8 mouse cellular contexts compared by ENCODE assay signal in the genomic region with DNA sequence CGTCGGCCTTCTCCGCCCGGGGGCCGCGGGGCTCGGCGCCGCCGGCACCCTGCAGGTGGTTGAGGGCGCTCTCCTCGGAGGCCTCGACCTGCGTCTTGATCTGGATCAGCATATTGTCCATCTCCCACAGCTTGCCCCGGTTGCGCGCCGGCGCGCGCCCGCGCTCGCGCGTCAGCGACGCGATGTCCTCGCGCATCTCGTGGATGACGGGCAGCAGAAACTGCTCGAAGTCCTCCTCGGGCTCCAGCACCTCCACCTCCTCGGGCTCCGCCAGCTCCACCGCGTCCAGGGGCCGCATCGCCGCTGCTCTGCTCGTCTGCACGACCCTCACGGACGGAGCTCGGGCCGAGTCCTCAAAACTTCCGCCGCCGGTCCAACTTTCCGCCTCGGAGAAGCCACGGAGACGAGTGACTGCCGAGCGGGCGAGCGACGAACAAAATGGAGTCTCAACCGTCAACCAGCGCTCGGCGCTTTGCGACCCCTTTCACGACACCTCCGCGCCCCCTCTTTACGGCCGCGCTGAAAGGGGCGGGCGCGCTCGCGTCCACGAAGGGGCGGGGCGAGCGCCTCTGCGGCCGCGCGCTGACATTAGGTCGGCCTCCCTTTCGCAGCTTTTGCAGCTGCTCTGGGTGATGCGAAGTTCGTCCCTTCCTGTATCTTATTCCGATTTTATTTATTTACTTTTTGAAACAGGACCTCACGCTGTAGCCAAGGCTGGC. TPM values are rescaled to one million over a fixed set of nuclear protein-coding genes. Genes with fewer than 3 reads are reported as not detected.
A peak's percentile ranks its signal among the peaks of the same experiment; 100 is the strongest.
DNase-seq lines count a peak whose midpoint lies in the region; ATAC-seq and TF ChIP-seq lines count a peak whose summit lies in the region.
"Not testable (repeated sequence)": the region's sequence is repeated elsewhere in the genome, so short reads cannot be mapped to it uniquely, and the experiment has no call there.

A gene (minus strand): TSS at position 477 of the 719 bp plus-strand sequence.

- H3K4me1 ChIP-seq in ES-Bruce4 (ENCODE audit: control insufficient read depth, insufficient read depth, low read length); neural tube, embryonic 14.5 days (ENCODE audit: control insufficient read depth, insufficient read depth, low read length): not testable (repeated sequence)
- H3K4me1 ChIP-seq in forebrain, embryonic 13.5 days, result peaks cover 14% of the 10 kb centered on the region
- H3K4me1 ChIP-seq in liver, postnatal 0 days (ENCODE audit: insufficient read depth), result peaks cover 21% of the 10 kb centered on the region

- H3K4me2 ChIP-seq in forebrain, embryonic 13.5 days, result peak within 1 kb of the TSS; percentile 63
- peak within 1 kb of the TSS; percentile 86 for H3K4me2 ChIP-seq in liver, postnatal 0 days (ENCODE audit: low read depth, low read length)
- peak within 1 kb of the TSS; percentile 64 for H3K4me2 ChIP-seq in neural tube, embryonic 14.5 days (ENCODE audit: low read depth, low read length)

- peak within 1 kb of the TSS; percentile 81 for H3K27ac ChIP-seq in ES-Bruce4 (ENCODE audit: insufficient read depth, low read length)
- peak within 1 kb of the TSS; percentile 95 for H3K27ac ChIP-seq in forebrain, embryonic 13.5 days
- H3K27ac ChIP-seq in liver, postnatal 0 days (ENCODE audit: low read depth), result peak within 1 kb of the TSS; percentile 96
- H3K27ac ChIP-seq in neural tube, embryonic 14.5 days (ENCODE audit: low read depth, low read length), result peak within 1 kb of the TSS; percentile 95

- peak within 1 kb of the TSS; percentile 98 for H3K9ac ChIP-seq in ES-Bruce4 (ENCODE audit: low read depth, poor library complexity, severe bottlenecking)
- peak within 1 kb of the TSS; percentile 89 for H3K9ac ChIP-seq in forebrain, embryonic 13.5 days
- H3K9ac ChIP-seq in liver, postnatal 0 days (replicated peaks), result peak within 1 kb of the TSS; percentile 84
- H3K9ac ChIP-seq in neural tube, embryonic 14.5 days (replicated peaks; ENCODE audit: low read depth, low read length), result peak within 1 kb of the TSS; percentile 82

- peak; percentile 65 for ATAC-seq in cerebellum, adult (ENCODE audit: insufficient number of reproducible peaks, low FRiP score, low TSS enrichment)
- ATAC-seq in forebrain, embryonic 13.5 days, result peak; percentile 86
- ATAC-seq in liver, postnatal 0 days, result peak; percentile 85
- ATAC-seq in neural tube, embryonic 14.5 days (ENCODE audit: low read depth), result peak; percentile 82

- intact Hi-C loops in heart, postnatal 10 days (cut with DNase I), result not testable (repeated sequence)

- not testable (repeated sequence) for TF ChIP-seq POLR2A in ES-Bruce4 (IDR thresholded peaks at IDR 0.05; ENCODE audit: insufficient read depth, low read length)

- not testable (repeated sequence) for H3K27me3 ChIP-seq in ES-Bruce4 (ENCODE audit: control insufficient read depth, insufficient read depth, low read length, poor library complexity, severe bottlenecking); forebrain, embryonic 13.5 days; liver, postnatal 0 days (ENCODE audit: insufficient read depth, low read length); neural tube, embryonic 14.5 days (ENCODE audit: control insufficient read depth, insufficient read depth, low read length)

- H3K36me3 ChIP-seq in ES-Bruce4 (ENCODE audit: control insufficient read depth, insufficient read depth, low read length, poor library complexity, severe bottlenecking), result peaks cover 14% of the 10 kb centered on the region
- peaks cover 23% of the 10 kb centered on the region for H3K36me3 ChIP-seq in forebrain, embryonic 13.5 days (ENCODE audit: poor library complexity, severe bottlenecking)
- not testable (repeated sequence) for H3K36me3 ChIP-seq in liver, postnatal 0 days (replicated peaks; ENCODE audit: insufficient read depth, low read length); neural tube, embryonic 14.5 days (ENCODE audit: control insufficient read depth, insufficient read depth, low read length)

- TF ChIP-seq EP300 in ES-Bruce4 (IDR thresholded peaks at IDR 0.05; ENCODE audit: insufficient read depth, low read depth, low read length); liver, postnatal 0 days (IDR thresholded peaks at IDR 0.05; ENCODE audit: low read depth): not testable (repeated sequence)

- TF ChIP-seq CTCF in ES-Bruce4 (IDR thresholded peaks at IDR 0.05; ENCODE audit: low read depth, low read length); liver, postnatal 0 days (IDR thresholded peaks at IDR 0.05; ENCODE audit: low read depth): not testable (repeated sequence)

- not testable (repeated sequence) for H3K9me3 ChIP-seq in ES-Bruce4 (replicated peaks; ENCODE audit: control insufficient read depth, insufficient read depth, low read length, poor library complexity, severe bottlenecking); forebrain, embryonic 13.5 days (replicated peaks); liver, postnatal 0 days (ENCODE audit: low read length); neural tube, embryonic 14.5 days (ENCODE audit: control insufficient read depth, low read length)

- H3K4me3 ChIP-seq in ES-Bruce4 (ENCODE audit: low read depth, low read length), result peak within 1 kb of the TSS; percentile 98
- peak within 1 kb of the TSS; percentile 72 for H3K4me3 ChIP-seq in forebrain, embryonic 13.5 days
- H3K4me3 ChIP-seq in liver, postnatal 0 days (ENCODE audit: low read depth, low read length), result peak within 1 kb of the TSS; percentile 78
- H3K4me3 ChIP-seq in neural tube, embryonic 14.5 days (ENCODE audit: low read depth, low read length), result peak within 1 kb of the TSS; percentile 67

- WGBS in forebrain, embryonic 13.5 days, result under 1% methylated on average over 84 of the region's 90 CpGs
- under 1% methylated on average over 90 of the region's 90 CpGs for WGBS in large intestine, adult 2 months
- under 1% methylated on average over 83 of the region's 90 CpGs for WGBS in liver, postnatal 0 days (ENCODE audit: insufficient replicate concordance)
- under 1% methylated on average over 89 of the region's 90 CpGs for WGBS in neural tube, embryonic 14.5 days

- peak; percentile 96 for DNase-seq in heart, postnatal 10 days
- not testable (repeated sequence) for DNase-seq in large intestine, adult 2 months (ENCODE audit: low read depth, low spot score)
- DNase-seq in liver, postnatal 0 days, result peak; percentile 95
- peak; percentile 97 for DNase-seq in testis, postnatal 10 days (ENCODE audit: low spot score)

RNA-seq across cellular contexts. Expression of the gene that starts here (rescaled TPM):
- polyA plus RNA-seq in ES-Bruce4 (2011; ENCODE audit: insufficient read depth, insufficient read length, low read depth, missing spikeins), result 312 and 320 TPM in 2 replicates
- 332 and 345 TPM in 2 replicates for polyA plus RNA-seq in forebrain, embryonic 13.5 days (2015; fragmentation: Nextera tagmentation; extraction: Ambion mirVana)
- 100 to 1,000 TPM; 300 to 317 TPM for total RNA-seq in heart, postnatal 10 days (2021)
- 103 TPM in 2 replicates for polyA plus RNA-seq in large intestine, adult 2 months (2012; rRNA removed)
- polyA plus RNA-seq in liver, postnatal 0 days (2015; fragmentation: Nextera tagmentation; extraction: Ambion mirVana), result 153 and 164 TPM in 2 replicates
- polyA plus RNA-seq in neural tube, embryonic 14.5 days (2014; fragmentation: Nextera tagmentation; extraction: Ambion mirVana), result 310 and 339 TPM in 2 replicates
